Mouse (Mus musculus): ENCODE measurements around the gene Hpse2.

- TF ChIP-seq CTCF (IDR thresholded peaks at IDR 0.05; ENCODE audit: insufficient read depth, low read length) (no peak), POLR2A (IDR thresholded peaks at IDR 0.05; ENCODE audit: borderline replicate concordance, extremely low read depth, low read depth, low read length) (no peak)
These were observed 343.6 kb downstream of the Hpse2 start for GRCm38 (mm10) chr19:43044506-43044905.
